Mouse (Mus musculus) heart, postnatal 14 days (tissue): ENCODE results near the gene 4921511C20Rik. TPM values are rescaled to one million over a fixed set of nuclear protein-coding genes. Genes with fewer than 3 reads are reported as not detected.

Experiments used
- DNase-seq, 2 experiments: peaks; one replicate each; pipeline ENCODE4 v3.0.0; 2021 to 2022
- intact Hi-C: fragments of 180-260 bp; cut with DNase I; formaldehyde crosslinking; loops from one replicate; pipeline ENCODE4 v1.15.1; 2025
- long read RNA-seq, 2 experiments: library from polyadenylated mRNA; stranded (forward); transcript quantifications; one replicate each; pipeline ENCODE4 v2.0.0; 2021
- total RNA-seq, 2 experiments: library from RNA; stranded (reverse); gene quantifications; 2 replicates each; pipeline ENCODE4 v1.2.3; 2021

Gene 4921511C20Rik
- not detected for total RNA-seq
- long read RNA-seq, experiment 1: 0 reads
- long read RNA-seq, experiment 2: 0 reads

DNA sequence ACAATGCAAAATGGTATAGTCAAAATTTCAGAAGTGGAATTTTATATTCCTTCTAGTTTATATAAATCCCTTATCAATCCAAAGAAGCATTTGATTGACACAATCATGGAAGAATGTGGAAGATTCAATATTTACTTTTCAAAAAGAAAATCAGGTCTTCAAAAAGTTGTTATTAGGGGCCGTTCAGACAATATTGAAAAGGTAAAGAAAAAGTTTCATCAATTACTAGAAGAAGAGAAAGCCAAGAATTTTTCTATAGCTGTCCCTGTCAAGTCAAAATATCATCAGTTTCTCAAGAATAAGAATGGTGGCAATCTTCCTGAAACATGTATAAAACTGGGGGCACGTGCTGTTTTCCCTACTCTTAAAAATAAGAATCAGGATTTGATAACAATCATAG lies at the start of gene 4921511C20Rik:
Gene 4921511C20Rik (plus strand): TSS at position 301 of the 400 bp plus-strand sequence.
- intact Hi-C loops: no loop called here
- no peak for DNase-seq
